Mouse (Mus musculus) gastrocnemius, postnatal 14 days (tissue): ENCODE data around the gene Dennd5b. TPM values are rescaled to one million over a fixed set of nuclear protein-coding genes. Genes with fewer than 3 reads are reported as not detected.
A peak's percentile ranks its signal among the peaks of the same experiment; 100 is the strongest.
"Not testable (repeated sequence)": the region's sequence is repeated elsewhere in the genome, so short reads cannot be mapped to it uniquely, and the experiment has no call there.

Experiments
- DNase-seq: peaks from one replicate; pipeline ENCODE4 v3.0.0; 2021; ENCODE audit warnings: mixed read lengths
- intact Hi-C: fragments of 180-260 bp; cut with DNase I; formaldehyde crosslinking; loops from one replicate; pipeline ENCODE4 v1.15.1; 2025; ENCODE audit warnings: low total_unique reads
- total RNA-seq, 2 experiments: library from RNA; stranded (reverse); gene quantifications; 2 replicates each; pipeline ENCODE4 v1.2.3; 2021

The Dennd5b gene
- total RNA-seq, 2 experiments from 2014 or later = 6.0 to 7.4 TPM

GRCm38 (mm10) chr6:149050978-149051723 lies 50.3 kb downstream of the Dennd5b start:
- intact Hi-C loops = no loop called here
- peak; percentile 38 for DNase-seq

DNA sequence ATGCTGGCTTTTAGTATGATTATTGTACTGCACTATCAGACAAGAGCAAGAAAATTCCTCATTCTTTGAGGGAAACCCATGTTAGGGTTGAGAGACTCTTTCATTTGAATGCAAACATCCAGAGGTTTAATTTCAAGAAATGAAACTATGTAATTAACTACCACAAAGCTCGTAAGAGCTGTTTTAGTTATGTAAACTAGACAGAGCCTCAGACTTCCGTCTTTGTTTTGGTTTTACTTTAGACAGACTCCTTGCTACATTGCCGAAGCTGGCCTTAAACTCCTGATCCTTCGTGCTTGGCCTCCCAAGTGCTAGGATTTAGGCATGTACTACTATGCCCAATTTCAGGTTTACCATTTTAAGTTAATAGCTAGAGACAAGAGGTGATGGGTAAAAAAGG lies 61.4 kb downstream of the Dennd5b start:
- DNase-seq = no peak
- intact Hi-C loops = no loop called here

DNA sequence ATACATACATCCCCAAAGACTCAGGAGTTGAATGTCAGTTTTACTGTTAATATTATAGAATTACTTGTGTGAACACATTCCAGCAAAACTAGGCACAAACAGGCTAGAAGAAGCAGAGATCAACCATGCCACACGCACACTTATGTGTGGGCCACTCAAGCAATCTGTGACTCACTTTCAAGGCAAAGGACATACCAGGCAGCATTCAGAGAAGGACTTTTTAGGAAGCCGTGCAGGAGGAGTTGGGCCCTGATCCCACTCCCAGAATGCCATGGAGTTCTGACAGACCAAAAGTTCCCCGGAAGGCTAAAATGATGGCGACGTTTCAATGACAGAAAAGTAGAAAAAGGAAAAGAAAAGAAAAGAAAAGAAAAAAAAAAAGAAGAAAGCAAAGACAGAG lies 69.3 kb downstream of the Dennd5b start:
- no peak for DNase-seq
- intact Hi-C loops = no loop called here

- no peak for DNase-seq
- intact Hi-C loops = no loop called here
Measured at GRCm38 (mm10) chr6:149031377-149031776, 70.1 kb downstream of the Dennd5b start.

- no peak for DNase-seq
- intact Hi-C loops = no loop called here
Measured at GRCm38 (mm10) chr6:149018431-149018830, 83.0 kb downstream of the Dennd5b start.

GRCm38 (mm10) chr6:149010766-149011301 lies 90.6 kb downstream of the Dennd5b start:
- no peak for DNase-seq
- intact Hi-C loops = no loop called here

- intact Hi-C loops = no loop called here
- no peak for DNase-seq
Measured at GRCm38 (mm10) chr6:149005009-149005408, 96.5 kb downstream of the Dennd5b start.

- DNase-seq = no peak
- intact Hi-C loops = no loop called here
Measured at GRCm38 (mm10) chr6:148994327-148994999, 107.0 kb downstream of the Dennd5b start.

DNA sequence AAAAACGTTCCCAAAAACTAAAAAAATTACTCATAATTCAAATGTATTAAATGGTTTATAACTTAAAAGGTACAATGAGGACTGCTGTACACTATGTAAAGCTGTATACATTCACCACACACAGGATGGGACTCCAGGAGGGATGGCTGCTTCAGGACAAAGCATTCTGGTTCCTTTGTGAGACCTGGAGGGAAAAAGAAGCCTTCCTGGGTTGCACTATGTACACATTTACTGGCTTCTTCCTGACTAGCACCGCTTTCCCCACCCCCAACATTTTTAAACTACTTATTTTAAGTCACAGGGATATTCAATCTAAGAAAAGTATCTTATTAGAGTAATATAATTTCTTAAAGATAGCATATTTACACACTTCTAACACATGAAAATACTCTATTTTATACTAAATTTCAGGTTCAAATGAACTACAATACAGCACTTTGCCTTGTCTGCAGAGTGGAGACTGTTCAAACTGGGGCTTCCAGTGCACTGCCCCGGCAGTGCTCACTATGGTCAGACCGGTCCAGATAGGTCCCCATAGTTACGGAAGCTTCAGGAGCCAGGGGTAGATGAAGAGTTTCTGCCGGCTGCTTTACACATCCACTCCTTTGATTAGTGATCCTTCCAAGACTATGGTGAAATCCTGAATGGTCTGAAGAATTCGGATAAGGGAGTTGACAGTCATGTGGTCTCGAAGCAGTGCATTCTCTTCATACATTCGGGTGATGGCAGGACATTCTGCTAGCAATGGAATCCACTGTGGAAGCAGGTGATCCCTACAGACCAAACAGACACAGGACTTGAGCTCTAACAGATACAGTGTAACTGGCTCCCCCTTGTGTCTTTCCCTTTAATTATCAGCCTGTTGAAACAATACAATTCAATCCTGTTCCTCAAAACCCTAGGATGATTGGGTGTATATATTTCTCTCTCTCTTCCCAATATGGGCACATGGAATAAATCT lies 108.1 kb downstream of the Dennd5b start:
- intact Hi-C loops = no loop called here

DNA sequence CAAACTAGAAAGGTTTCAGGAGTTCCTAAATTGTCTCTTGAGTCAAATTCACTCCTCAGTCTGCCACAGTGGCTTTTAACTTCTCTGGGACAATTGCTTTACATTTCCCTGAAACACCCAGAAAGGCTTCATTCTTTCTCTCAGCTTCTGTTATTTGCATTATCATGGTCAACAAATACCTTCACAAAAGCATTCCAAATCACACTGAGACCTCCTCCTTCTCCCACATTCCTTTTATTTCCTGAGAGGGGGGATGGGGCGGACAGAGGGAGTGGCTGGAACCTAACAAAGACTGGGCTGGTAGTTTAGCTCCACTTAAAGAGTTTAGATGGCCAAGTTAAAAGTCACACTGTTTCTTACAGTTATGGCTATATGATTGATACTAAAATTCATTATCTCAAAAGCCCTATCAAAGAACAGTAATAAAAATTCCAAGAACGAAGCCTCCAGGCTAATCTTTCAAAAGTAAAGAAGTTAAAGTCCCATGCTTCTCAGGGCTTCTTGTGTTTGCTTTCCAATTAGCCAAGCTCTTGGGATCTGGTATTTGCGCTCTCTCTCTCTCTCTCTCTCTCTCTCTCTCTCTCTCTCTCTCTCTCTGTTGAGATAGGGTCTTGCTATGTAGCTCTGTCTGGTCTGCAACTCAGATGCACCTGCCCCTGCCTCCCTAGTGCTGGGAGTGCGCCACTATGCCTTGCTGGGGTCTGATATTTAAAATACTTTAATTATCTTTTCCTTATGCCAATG lies 108.9 kb downstream of the Dennd5b start:
- intact Hi-C loops = no loop called here
- no peak for DNase-seq

More for the DNA sequence above, 108.1 kb downstream of the Dennd5b start:
- no peak for DNase-seq

DNA sequence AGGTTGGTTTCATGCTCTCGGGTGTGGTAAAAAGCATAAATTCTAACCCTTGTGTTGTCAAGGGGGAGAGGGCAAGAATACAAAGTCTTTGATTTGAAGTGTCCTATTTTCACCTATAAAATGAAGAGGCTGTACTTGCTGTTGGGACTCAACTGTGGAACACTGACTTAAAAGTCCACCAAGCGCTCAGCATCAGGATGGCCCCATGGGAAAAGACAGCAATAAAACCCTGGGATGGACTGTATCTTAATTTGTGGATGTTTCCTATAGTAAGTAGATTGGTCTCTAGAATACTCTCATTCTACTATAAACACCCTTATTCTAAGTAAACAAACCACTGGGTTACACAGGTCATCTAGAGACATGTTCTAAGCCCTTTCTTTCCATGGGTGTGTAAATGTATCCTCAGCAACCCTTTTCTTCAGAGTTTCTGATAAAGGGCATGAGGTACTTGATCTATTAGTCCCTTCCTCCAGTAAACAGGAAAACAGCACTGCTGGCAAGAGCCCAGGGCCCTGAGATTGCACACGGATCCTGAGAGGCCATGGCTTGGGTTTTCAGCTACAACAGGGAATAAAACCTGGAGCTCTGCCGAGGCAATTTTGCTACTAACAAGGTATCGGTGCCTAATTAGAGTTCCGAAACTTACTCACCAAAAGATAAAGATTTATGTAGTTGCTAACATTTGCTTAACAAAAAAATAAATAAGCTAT lies 109.7 kb downstream of the Dennd5b start:
- no peak for DNase-seq
- intact Hi-C loops = no loop called here

DNA sequence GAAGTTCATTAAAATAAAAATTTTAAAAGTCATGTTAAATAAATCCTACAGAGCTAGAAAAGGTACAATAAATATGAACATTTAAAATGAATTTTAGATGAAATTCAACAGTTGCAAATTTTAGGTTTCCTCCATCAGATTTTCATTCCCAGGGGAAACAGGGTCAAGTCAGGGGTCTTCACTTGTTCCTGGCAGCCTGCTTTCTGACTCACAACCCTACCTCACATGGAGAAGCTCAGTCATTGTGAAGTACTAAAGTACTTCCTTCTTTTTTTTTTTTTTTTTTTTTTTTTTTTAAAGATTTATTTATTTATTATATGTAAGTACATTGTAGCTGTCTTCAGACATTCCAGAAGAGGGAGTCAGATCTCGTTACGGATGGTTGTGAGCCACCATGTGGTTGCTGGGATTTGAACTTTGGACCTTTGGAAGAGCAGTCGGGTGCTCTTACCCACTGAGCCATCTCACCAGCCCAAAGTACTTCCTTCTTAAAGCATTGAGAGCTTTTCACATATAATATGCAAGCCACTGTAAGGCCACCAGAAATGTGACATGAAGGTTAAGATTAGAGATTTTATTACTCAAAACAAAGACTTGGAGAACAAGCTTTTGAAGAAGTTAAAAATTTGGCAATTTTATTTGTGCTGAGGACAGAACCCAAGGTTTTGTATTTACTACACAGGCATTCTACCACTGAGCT lies 111.5 kb downstream of the Dennd5b start:
- DNase-seq, intact Hi-C loops: not testable (repeated sequence)

- intact Hi-C loops = no loop called here
- no peak for DNase-seq
Measured at GRCm38 (mm10) chr6:148986003-148986402, 115.5 kb downstream of the Dennd5b start.

DNA sequence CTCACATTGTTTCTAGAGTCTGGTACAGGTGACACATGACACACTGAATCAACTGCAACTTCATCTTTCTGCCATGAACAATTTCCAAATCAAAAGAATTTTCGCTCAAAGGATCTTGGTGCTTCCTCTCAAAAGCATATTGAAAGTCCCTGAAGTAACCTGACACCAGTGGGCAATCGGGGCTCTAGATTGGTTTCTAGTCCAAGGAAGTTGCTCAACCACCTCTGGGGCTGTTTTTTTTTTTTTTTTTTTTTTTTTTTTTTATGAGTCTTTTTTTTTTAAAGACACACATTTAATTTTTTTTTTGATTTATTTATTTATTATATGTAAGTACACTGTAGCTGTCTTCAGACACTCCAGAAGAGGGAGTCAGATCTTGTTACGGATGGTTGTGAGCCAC lies 121.0 kb downstream of the Dennd5b start:
- intact Hi-C loops = no loop called here
- DNase-seq = no peak

DNA sequence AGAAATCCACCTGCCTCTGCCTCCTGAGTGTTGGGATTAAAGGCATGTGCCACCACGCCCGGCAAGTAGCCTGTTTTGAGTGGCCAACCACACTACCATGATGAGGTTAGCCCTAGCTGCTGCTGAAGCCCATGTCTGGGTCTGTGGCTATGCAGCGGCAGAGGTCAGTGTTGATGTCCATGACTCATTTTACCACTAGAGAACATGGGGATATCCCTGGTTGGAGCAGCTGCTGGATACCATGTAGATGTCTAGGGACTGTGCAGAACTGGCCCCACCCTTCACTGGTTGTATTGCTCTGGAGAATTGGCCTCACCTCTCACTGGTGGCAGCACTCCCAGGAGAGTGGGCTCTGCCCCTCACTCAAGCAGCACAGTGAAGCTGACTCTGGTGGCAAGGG lies 126.4 kb downstream of the Dennd5b start:
- intact Hi-C loops = no loop called here
- DNase-seq = no peak

GRCm38 (mm10) chr6:148972891-148973290 lies 128.6 kb downstream of the Dennd5b start:
- intact Hi-C loops = no loop called here
- DNase-seq = no peak

- intact Hi-C loops = no loop called here
- no peak for DNase-seq
Measured at GRCm38 (mm10) chr6:148972059-148972848, 129.2 kb downstream of the Dennd5b start.
